Mouse (Mus musculus) lung, postnatal 0 days (tissue): ENCODE results near the gene Wdr38. TPM values are rescaled to one million over a fixed set of nuclear protein-coding genes. Genes with fewer than 3 reads are reported as not detected.

Source experiments
- ATAC-seq: fragments of 200-750 bp; cut with Nextera tagmentation; 2 replicates; pipeline ENCODE4 v1.8.0; 2017; ENCODE audit warnings: moderate library complexity
- DNase-seq: peaks from one replicate; pipeline ENCODE4 v3.0.0-alpha.2; 2016; ENCODE audit warnings: low spot score
- H3K27ac ChIP-seq: fragments of 300-500 bp; sonication (generic); 2 replicates; pipeline ENCODE4 v1.5.1; 2014; ENCODE audit warnings: antibody characterized with exemption, mild to moderate bottlenecking, low read length, mixed read lengths
- H3K27me3 ChIP-seq: fragments of 300-500 bp; sonication (generic); replicated peaks from 2 replicates; pipeline ENCODE4 v1.6.1; 2014; ENCODE audit warnings: low read length, mixed read lengths; ENCODE audit not compliant: insufficient read depth
- H3K36me3 ChIP-seq: fragments of 300-500 bp; sonication (generic); 2 replicates; pipeline ENCODE4 v1.6.1; 2014; ENCODE audit warnings: low read length, mixed read lengths; ENCODE audit not compliant: insufficient read depth
- H3K4me1 ChIP-seq: fragments of 300-500 bp; sonication (generic); 2 replicates; pipeline ENCODE4 v1.6.1; 2014; ENCODE audit warnings: antibody characterized with exemption, low read depth, low read length, mixed read lengths; ENCODE audit not compliant: insufficient read depth
- H3K4me2 ChIP-seq: fragments of 300-500 bp; sonication (generic); replicated peaks from 2 replicates; pipeline ENCODE4 v1.6.1; 2014; ENCODE audit warnings: low read depth, mild to moderate bottlenecking, low read length, moderate library complexity, mixed read lengths
- H3K4me3 ChIP-seq: fragments of 300-500 bp; sonication (generic); 2 replicates; pipeline ENCODE4 v1.5.1; 2014; ENCODE audit warnings: low read depth, low read length
- H3K9ac ChIP-seq: fragments of 300-500 bp; sonication (generic); replicated peaks from 2 replicates; pipeline ENCODE4 v1.6.1; 2014; ENCODE audit warnings: low read depth, mild to moderate bottlenecking
- H3K9me3 ChIP-seq: fragments of 300-500 bp; sonication (generic); 2 replicates; pipeline ENCODE4 v1.6.1; 2016; ENCODE audit warnings: low read length, mixed read lengths
- CTCF ChIP-seq: IDR thresholded peaks from 2 replicates; pipeline ENCODE4 v1.5.1; 2016; ENCODE audit warnings: antibody characterized with exemption, mild to moderate bottlenecking
- EP300 ChIP-seq: IDR thresholded peaks from 2 replicates; pipeline ENCODE4 v1.6.1; 2016; ENCODE audit warnings: antibody characterized with exemption, mild to moderate bottlenecking, control low read depth
- WGBS: fragments of 180-500 bp; shearing (Covaris S2); extraction: QIAGEN DNeasy Blood & Tissue Kit; methylation state at CpG from one replicate; pipeline ENCODE4 v1.1.7; 2014; 5-methylcytosine and 5-hydroxymethylcytosine counted together
- polyA plus RNA-seq: library from polyadenylated mRNA; unstranded; fragments of >200 nt; fragmentation: Nextera tagmentation; extraction: Ambion mirVana; gene quantifications from 2 replicates; pipeline ENCODE4 v1.2.1, GENCODE M21; 2015

The Wdr38 gene
- polyA plus RNA-seq, 1 experiment from 2014 or later, result 2.6 TPM

GRCm38 (mm10) chr2:38975941-38976805 is 21.1 kb upstream of the Wdr38 start:
- H3K27ac ChIP-seq, result no peak overlapping the region
- WGBS, result 76% methylated on average over 20 of the region's 21 CpGs
- H3K9me3 ChIP-seq, result no peaks in the 10 kb centered on the region
- no peaks in the 10 kb centered on the region for H3K36me3 ChIP-seq
- ATAC-seq (no peak), DNase-seq (no peak)
- no peaks in the 10 kb centered on the region for H3K27me3 ChIP-seq
- H3K4me2 ChIP-seq, result no peak overlapping the region
- H3K9ac ChIP-seq, result no peak overlapping the region
- no peaks in the 10 kb centered on the region for H3K4me1 ChIP-seq
- TF ChIP-seq EP300, result no peak
- no peak for TF ChIP-seq CTCF
- no peak overlapping the region for H3K4me3 ChIP-seq

- Histone ChIP-seq H3K27ac (no peak overlapping the region), H3K27me3 (no peaks in the 10 kb centered on the region), H3K9ac (no peak overlapping the region), H3K4me3 (no peak overlapping the region), H3K36me3 (no peaks in the 10 kb centered on the region), H3K4me1 (no peaks in the 10 kb centered on the region), H3K4me2 (no peak overlapping the region), H3K9me3 (no peaks in the 10 kb centered on the region)
- WGBS, result 62% methylated on average over 4 of the region's 4 CpGs
- no peak for DNase-seq
- no peak for TF ChIP-seq EP300
- TF ChIP-seq CTCF, result no peak
- no peak for ATAC-seq
Observed at GRCm38 (mm10) chr2:38977837-38978236, 19.4 kb upstream of the Wdr38 start.

GRCm38 (mm10) chr2:38983456-38983855 is 13.8 kb upstream of the Wdr38 start:
- H3K9me3 ChIP-seq, result no peaks in the 10 kb centered on the region
- no peak overlapping the region for H3K4me3 ChIP-seq
- no peak overlapping the region for H3K4me2 ChIP-seq
- 94% methylated on average over 2 of the region's 2 CpGs for WGBS
- H3K9ac ChIP-seq, result no peak overlapping the region
- DNase-seq, result no peak
- peak; percentile 51 for TF ChIP-seq CTCF
- TF ChIP-seq EP300, result no peak
- no peak for ATAC-seq
- no peaks in the 10 kb centered on the region for H3K36me3 ChIP-seq
- no peak overlapping the region for H3K27ac ChIP-seq
- no peaks in the 10 kb centered on the region for H3K27me3 ChIP-seq
- H3K4me1 ChIP-seq, result no peaks in the 10 kb centered on the region

- peak; percentile 67 for ATAC-seq
- Histone ChIP-seq H3K27ac (no peak overlapping the region), H3K36me3 (no peaks in the 10 kb centered on the region), H3K4me3 (no peak overlapping the region), H3K4me1 (no peaks in the 10 kb centered on the region), H3K4me2 (no peak overlapping the region), H3K9me3 (no peaks in the 10 kb centered on the region), H3K27me3 (no peaks in the 10 kb centered on the region), H3K9ac (no peak overlapping the region)
- 58% methylated on average over 3 of the region's 3 CpGs for WGBS
- TF ChIP-seq CTCF (no peak), EP300 (no peak)
- peak; percentile 27 for DNase-seq
Observed at GRCm38 (mm10) chr2:38986580-38986979, 10.7 kb upstream of the Wdr38 start.

GRCm38 (mm10) chr2:38987371-38987770 is 9.9 kb upstream of the Wdr38 start:
- H3K4me2 ChIP-seq, result no peak overlapping the region
- H3K27me3 ChIP-seq, result no peaks in the 10 kb centered on the region
- H3K9me3 ChIP-seq, result no peaks in the 10 kb centered on the region
- DNase-seq (no peak), ATAC-seq (peak; percentile 42)
- H3K4me1 ChIP-seq, result no peaks in the 10 kb centered on the region
- H3K36me3 ChIP-seq, result no peaks in the 10 kb centered on the region
- no peak overlapping the region for H3K4me3 ChIP-seq
- TF ChIP-seq CTCF (no peak), EP300 (no peak)
- H3K9ac ChIP-seq, result no peak overlapping the region
- WGBS, result 38% methylated on average over 1 of the region's 1 CpGs
- H3K27ac ChIP-seq, result no peak overlapping the region

- Histone ChIP-seq H3K4me3 (no peak overlapping the region), H3K9me3 (no peaks in the 10 kb centered on the region), H3K27me3 (no peaks in the 10 kb centered on the region), H3K36me3 (no peaks in the 10 kb centered on the region), H3K4me2 (no peak overlapping the region), H3K27ac (no peak overlapping the region), H3K9ac (no peak overlapping the region), H3K4me1 (no peaks in the 10 kb centered on the region)
- no peak for ATAC-seq
- DNase-seq, result no peak
- TF ChIP-seq CTCF (no peak), EP300 (no peak)
- 70% methylated on average over 6 of the region's 6 CpGs for WGBS
Observed at GRCm38 (mm10) chr2:38987803-38988510, 9.3 kb upstream of the Wdr38 start.
